In the genomic region with DNA sequence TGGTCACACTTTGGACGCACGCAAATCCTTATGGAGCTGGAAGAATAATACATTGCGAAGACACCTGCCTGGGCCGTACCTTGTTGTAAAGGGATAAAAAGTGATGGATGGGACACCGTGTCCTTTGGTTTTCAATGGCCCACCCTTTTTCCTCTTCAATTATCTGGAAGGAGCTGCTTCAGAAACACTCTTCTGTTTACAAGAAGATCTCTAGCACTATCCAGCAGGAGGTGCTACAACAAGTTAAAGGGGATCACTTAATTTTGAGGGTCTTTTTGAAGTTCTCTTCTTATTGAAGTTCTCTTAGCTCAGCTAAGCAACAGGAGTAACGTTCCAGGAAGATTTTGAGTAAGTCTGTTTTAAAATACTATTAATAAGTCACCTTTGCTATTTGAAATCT, we compare ENCODE assay signal across 9 mouse cellular contexts.
DNase-seq lines count a peak whose midpoint lies in the region; ATAC-seq and TF ChIP-seq lines count a peak whose summit lies in the region.
"Had no signal": no experiment of that assay in that cellular context is flagged by ENCODE, and none has a peak within 500 bp of the region (broad histone marks: within the 10 kb centered on the region; RNA-seq: fewer than 3 reads in every experiment).

No protein-coding gene starts in this region.

- TF ChIP-seq CTCF in testis, adult 2 months (IDR thresholded peaks at IDR 0.05; ENCODE audit: control insufficient read depth, insufficient read depth, insufficient replicate concordance, low read depth, low read length), result no peak
- TF ChIP-seq CTCF in stomach, postnatal 0 days (IDR thresholded peaks at IDR 0.05; ENCODE audit: low read depth), result peak; percentile 51

- H3K9ac ChIP-seq in limb, embryonic 11.5 days (ENCODE audit: low read length), result no peak overlapping the region
- no peak overlapping the region for H3K9ac ChIP-seq in stomach, postnatal 0 days (ENCODE audit: low read length)

- TF ChIP-seq EP300 in stomach, postnatal 0 days (optimal IDR thresholded peaks at IDR 0.05), result no peak

- no peaks in the 10 kb centered on the region for H3K9me3 ChIP-seq in limb, embryonic 11.5 days (ENCODE audit: control insufficient read depth, low read length)
- H3K9me3 ChIP-seq in stomach, postnatal 0 days (ENCODE audit: control insufficient read depth, low read length), result no peaks in the 10 kb centered on the region

- peaks cover 13% of the 10 kb centered on the region for H3K4me1 ChIP-seq in testis, adult 2 months (ENCODE audit: control insufficient read depth, insufficient read depth, low read length)
- H3K4me1 ChIP-seq in limb, embryonic 11.5 days (ENCODE audit: control insufficient read depth, insufficient read depth, low read length), result 0 out of 2 replicates have a peak, but pooled peaks cover 2% of the 10 kb centered on the region
- H3K4me1 ChIP-seq in stomach, postnatal 0 days (replicated peaks; ENCODE audit: control insufficient read depth, insufficient read depth), result peaks cover 3% of the 10 kb centered on the region

- no peaks in the 10 kb centered on the region for H3K27me3 ChIP-seq in testis, adult 2 months (ENCODE audit: control insufficient read depth, insufficient read depth, low read length)
- H3K27me3 ChIP-seq in limb, embryonic 11.5 days (ENCODE audit: control insufficient read depth, insufficient read depth, low read length), result no peaks in the 10 kb centered on the region
- H3K27me3 ChIP-seq in stomach, postnatal 0 days (ENCODE audit: control insufficient read depth, insufficient read depth, low read length), result no peaks in the 10 kb centered on the region

- H3K36me3 ChIP-seq in testis, adult 2 months (ENCODE audit: control insufficient read depth, insufficient read depth, low read length), result no peaks in the 10 kb centered on the region
- H3K36me3 ChIP-seq in limb, embryonic 11.5 days (ENCODE audit: control insufficient read depth, insufficient read depth, low read length), result no peaks in the 10 kb centered on the region
- no peaks in the 10 kb centered on the region for H3K36me3 ChIP-seq in stomach, postnatal 0 days (ENCODE audit: control insufficient read depth, insufficient read depth, low read length)

- H3K4me3 ChIP-seq in testis, adult 2 months (ENCODE audit: control insufficient read depth, low read depth, low read length), result peak overlapping the region; percentile 55
- no peak overlapping the region for H3K4me3 ChIP-seq in limb, embryonic 11.5 days (ENCODE audit: low read depth, low read length)
- H3K4me3 ChIP-seq in stomach, postnatal 0 days (ENCODE audit: low read depth, low read length), result no peak overlapping the region

- H3K4me2 ChIP-seq in limb, embryonic 11.5 days (ENCODE audit: low read depth, severe bottlenecking), result peak overlapping the region; percentile 1; the same call in 1 of the 2 replicates
- no peak overlapping the region; the same call in 1 of the 2 replicates for H3K4me2 ChIP-seq in stomach, postnatal 0 days (replicated peaks; ENCODE audit: low read depth)

- 63% methylated on average over 6 of the region's 6 CpGs for WGBS in limb, embryonic 11.5 days
- 60% methylated on average over 6 of the region's 6 CpGs for WGBS in stomach, postnatal 0 days

- H3K27ac ChIP-seq in testis, adult 2 months (ENCODE audit: control insufficient read depth, insufficient read depth, low read depth, low read length), result no peak overlapping the region
- H3K27ac ChIP-seq in limb, embryonic 11.5 days (replicated peaks; ENCODE audit: low read depth, low read length), result no peak overlapping the region
- no peak overlapping the region for H3K27ac ChIP-seq in stomach, postnatal 0 days (replicated peaks)

- DNase-seq in CD4-positive, CD25-positive, alpha-beta regulatory T cell, adult 2 months (ENCODE audit: low read depth, low spot score), result peak; percentile 25
- DNase-seq in testis, postnatal 14 days (ENCODE audit: low spot score), result no peak
- DNase-seq in limb, embryonic 11.5 days (ENCODE audit: low spot score), result no peak
- DNase-seq in stomach, postnatal 0 days (ENCODE audit: low spot score), result no peak
- no peak for DNase-seq in adrenal gland, postnatal 4 days (ENCODE audit: low spot score in 2 of 2)
- DNase-seq in right cerebral cortex, adult 2 months (ENCODE audit: low spot score in 2 of 2), result no peak
- DNase-seq: kidney, adult 8-10 months had no signal

- no peak for ATAC-seq in CD4-positive, CD25-positive, alpha-beta regulatory T cell, adult 4 months
- no peak for ATAC-seq in limb, embryonic 11.5 days (ENCODE audit: insufficient number of reproducible peaks, low FRiP score, low TSS enrichment, low read depth)
- no peak for ATAC-seq in stomach, postnatal 0 days (ENCODE audit: low FRiP score, low TSS enrichment)

- no peak for TF ChIP-seq POLR2A in testis, adult 2 months (IDR thresholded peaks at IDR 0.05; ENCODE audit: control insufficient read depth, low read depth, low read length)
